Mouse (Mus musculus): ENCODE results near the gene Glb1.

Glb1 gene

DNA sequence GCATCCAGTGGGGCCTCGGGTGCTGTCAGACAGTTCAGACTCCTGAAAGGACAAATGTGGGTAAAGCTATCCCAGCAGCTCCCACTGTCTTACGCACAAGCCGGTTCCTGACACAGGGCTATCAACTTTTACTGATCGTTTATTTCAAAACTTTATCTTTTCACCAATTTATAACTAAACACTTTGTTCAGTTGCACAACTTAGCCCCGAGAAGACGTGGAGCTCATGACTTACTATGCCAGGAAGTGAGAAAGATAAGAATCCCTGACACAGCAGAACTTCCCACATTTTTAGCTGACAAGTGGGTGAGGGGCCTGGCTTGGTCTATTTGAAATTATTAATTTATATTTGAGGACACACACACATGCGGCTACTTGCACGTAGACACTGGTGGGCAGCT lies 6.2 kb upstream of the Glb1 start:
- DNase-seq (ENCODE audit: low read depth, low spot score): no peak

- no peak for DNase-seq (ENCODE audit: low read depth, low spot score)
These were observed 5.6 kb upstream of the Glb1 start for GRCm38 (mm10) chr9:114395258-114395657.

GRCm38 (mm10) chr9:114399680-114400079 lies 1.2 kb upstream of the Glb1 start:
- DNase-seq (ENCODE audit: low read depth, low spot score): no peak

DNA sequence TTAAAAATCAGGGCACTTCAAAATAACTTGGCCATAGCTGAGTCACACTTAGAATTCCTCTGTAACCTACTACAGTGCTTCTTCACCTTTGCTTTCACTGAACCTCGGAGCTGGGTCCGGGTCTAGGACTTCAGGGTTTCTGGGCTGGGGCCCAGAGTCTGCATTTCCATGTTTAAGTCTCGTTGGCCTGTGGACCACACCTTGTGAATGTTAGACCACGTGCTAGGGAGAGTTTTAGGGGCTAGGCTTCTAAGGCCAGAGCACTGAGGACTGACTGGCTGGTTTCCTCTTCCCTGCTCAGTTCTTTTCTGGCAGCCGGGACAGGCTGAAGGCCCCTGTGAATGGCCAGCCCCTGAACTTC lies 308 bp upstream of the Glb1 start:
- DNase-seq (ENCODE audit: low read depth, low spot score): no peak

GRCm38 (mm10) chr9:114401685-114402080 lies 807 bp downstream of the Glb1 start:
- DNase-seq (ENCODE audit: low read depth, low spot score): peak; percentile 62

DNA sequence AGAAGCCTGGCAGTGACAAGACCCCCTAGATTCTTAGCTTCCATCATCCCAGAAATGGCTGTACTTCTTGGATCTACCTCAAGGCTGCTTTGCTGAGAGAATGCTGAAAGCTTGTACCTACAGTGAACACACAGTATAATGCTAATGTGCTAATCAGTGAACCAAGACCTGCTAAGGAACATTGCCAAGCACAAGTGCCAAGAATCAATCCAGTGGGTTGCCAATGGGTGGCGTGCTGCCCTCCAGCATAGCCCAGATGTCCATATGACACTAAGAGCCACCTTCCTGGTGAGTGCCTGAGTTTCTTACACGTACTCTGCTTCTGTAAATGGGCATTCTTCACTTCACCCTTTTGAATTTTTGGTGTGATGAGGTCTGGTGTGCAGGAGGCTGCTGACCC lies 6.8 kb downstream of the Glb1 start:
- DNase-seq (ENCODE audit: low read depth, low spot score): no peak

- DNase-seq (ENCODE audit: low read depth, low spot score): no peak
These were observed 9.5 kb downstream of the Glb1 start for GRCm38 (mm10) chr9:114410313-114410862.

DNA sequence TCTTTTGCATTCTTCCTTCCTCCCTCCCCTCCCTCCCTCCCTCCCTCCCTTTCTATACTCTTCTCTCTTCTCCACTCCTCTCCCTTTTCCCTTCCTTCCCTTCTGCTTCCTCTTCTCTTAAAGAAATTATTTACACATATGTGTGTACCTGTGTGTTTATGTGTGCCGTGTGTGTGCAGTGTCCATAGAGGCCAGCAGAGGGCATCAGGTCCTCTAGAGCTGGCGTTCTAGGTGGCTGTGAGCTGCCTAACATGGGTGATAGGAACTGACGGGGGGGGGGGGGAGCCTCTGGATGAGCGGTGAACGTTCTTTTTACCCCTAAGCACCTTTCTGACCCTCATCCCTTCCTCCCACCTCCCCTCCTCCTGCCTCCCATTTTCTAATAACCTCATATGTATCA lies 10.4 kb downstream of the Glb1 start:
- DNase-seq (ENCODE audit: low read depth, low spot score): no peak

DNA sequence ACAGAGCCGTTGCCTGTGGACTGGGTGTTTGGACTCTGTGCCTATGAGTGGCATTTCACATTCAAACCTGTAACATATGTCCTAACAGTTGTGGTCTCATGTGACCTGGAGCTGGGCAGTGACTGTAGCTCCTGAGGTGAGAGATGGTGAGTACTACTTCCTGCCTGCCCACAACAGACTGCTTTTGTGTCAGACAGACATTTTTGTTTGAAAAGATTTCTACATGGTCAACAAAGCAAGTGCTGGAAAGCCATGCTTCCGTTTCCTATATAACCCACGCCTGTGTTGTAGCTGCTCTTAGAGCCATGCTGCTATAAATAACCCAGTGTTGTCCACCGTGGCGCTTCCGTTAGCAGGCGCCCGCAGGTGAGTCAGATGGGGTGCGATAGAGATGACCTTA lies 11.5 kb downstream of the Glb1 start:
- no peak for DNase-seq (ENCODE audit: low read depth, low spot score)

DNA sequence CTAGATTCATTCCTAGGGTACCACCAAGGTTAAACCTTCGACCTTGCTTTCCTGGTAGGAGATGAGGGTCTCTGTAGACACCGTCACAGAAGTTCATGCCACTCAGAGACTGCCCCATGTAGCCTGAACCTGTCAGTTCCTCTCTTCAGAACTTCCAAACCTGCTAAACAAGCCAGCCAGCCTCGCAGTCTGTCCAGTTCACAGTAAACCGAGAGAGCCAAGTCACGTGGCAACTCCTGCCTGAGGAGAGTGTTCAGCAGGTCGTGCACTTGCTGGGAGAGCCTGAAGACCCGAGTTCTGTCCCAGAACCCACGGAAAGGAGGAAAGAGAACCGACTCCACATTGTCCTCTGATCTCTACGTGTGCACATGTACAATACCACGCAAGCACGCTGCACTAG lies 13.0 kb downstream of the Glb1 start:
- no peak for DNase-seq (ENCODE audit: low read depth, low spot score)

GRCm38 (mm10) chr9:114415701-114416100 lies 14.8 kb downstream of the Glb1 start:
- peak; percentile 74 for DNase-seq (ENCODE audit: low read depth, low spot score)

- no peak for DNase-seq (ENCODE audit: low read depth, low spot score)
These were observed 16.0 kb downstream of the Glb1 start for GRCm38 (mm10) chr9:114416646-114417517.

DNA sequence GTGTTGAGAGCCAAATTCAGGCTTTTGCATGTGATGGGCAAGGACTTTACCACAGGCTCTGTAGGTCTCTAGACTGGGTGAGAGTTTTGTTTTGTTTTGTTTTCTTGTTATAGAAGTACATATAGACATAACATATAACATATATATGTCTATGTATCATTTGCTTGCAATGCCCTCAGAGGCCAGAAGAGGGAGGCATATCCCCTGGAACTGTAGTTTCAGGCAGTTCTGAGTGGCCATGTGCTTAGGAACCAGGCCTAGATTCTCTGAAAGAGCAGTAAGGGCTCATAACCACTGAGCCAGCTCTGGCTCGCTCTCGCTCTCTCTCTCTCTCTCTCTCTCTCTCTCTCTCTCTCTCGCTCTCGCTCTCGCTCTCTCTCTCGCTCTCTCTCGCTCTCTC lies 17.3 kb downstream of the Glb1 start:
- DNase-seq (ENCODE audit: low read depth, low spot score): peak; percentile 54

DNA sequence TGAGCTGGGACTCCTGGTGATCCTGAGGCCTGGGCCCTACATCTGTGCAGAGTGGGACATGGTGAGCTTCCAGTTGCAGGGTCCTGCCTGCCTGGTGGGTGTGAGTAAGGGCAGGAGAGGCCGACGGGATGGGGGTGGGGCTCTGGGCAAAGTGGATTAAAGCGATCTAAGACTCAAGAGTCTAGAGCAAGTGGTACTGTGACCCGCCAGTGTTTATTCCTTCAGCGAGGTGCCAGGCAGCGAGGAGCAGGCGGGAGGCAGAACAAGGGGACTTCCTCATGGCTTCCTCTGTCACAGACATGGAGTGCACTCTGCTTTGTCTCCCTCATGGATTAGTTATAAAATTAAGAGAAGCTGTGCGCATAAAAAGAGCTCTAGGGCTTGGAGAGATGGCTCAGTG lies 19.6 kb downstream of the Glb1 start:
- DNase-seq (ENCODE audit: low read depth, low spot score): no peak

DNA sequence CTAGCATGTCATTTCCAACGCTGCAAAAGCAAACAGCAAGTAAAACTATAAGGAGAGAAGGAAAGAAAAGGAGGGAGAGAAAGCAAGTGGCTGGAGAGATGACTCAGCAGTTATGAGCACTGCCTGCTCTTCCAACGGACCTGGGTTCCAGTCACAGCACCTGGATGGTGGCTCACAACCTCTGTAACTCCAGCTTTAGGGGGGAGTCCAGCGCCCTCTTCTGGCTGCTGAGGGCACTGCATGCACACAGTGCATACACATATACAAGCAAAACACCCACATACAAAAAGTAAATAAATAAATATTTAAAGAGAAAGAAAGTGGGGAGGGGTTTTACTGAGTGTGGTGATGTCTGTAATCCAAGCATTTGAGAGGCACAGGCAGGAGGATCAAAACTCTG lies 20.2 kb downstream of the Glb1 start:
- no peak for DNase-seq (ENCODE audit: low read depth, low spot score)

GRCm38 (mm10) chr9:114421797-114422196 lies 20.9 kb downstream of the Glb1 start:
- DNase-seq (ENCODE audit: low read depth, low spot score): no peak

DNA sequence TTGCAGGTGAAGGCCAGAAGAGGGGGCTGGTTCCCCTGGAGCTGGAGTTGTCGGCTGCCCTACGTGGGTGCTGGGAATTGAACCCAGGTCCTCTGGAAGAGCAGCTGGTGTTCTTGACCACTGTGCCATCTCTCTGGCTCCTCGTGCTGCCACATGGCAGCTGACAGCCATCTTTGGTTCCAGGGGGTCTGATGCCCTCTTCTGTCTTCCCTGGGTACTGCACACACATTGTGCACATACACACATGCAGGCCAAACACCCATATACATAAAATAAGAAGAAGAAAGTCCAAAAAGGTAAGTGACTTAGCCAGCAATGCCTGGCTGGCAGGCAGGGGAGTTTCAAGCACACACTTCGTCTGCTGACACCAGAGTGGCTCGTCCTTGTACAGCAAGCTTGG lies 24.7 kb downstream of the Glb1 start:
- DNase-seq (ENCODE audit: low read depth, low spot score): no peak

DNA sequence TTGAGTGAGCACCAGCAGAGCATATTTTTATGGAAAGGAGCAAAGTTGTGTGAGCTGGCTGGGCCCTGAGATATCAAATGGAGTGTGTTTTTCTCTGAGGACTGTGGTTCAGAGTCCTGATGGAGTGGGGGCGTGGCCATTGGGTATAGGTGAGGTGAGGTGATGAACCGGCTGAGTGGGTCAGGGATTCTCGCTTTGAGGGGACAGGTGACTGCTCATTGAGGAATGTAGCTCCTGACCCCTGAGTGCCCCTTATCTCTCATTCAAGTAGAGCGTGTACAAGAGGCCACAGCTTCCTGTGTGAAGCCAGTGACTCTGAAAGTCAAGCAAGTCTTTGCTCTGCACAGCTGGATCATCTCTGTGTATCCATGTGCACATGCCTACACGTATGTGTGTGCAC lies 25.3 kb downstream of the Glb1 start:
- no peak for DNase-seq (ENCODE audit: low read depth, low spot score)

- DNase-seq (ENCODE audit: low read depth, low spot score): no peak
These were observed 26.5 kb downstream of the Glb1 start for GRCm38 (mm10) chr9:114427425-114427824.

DNA sequence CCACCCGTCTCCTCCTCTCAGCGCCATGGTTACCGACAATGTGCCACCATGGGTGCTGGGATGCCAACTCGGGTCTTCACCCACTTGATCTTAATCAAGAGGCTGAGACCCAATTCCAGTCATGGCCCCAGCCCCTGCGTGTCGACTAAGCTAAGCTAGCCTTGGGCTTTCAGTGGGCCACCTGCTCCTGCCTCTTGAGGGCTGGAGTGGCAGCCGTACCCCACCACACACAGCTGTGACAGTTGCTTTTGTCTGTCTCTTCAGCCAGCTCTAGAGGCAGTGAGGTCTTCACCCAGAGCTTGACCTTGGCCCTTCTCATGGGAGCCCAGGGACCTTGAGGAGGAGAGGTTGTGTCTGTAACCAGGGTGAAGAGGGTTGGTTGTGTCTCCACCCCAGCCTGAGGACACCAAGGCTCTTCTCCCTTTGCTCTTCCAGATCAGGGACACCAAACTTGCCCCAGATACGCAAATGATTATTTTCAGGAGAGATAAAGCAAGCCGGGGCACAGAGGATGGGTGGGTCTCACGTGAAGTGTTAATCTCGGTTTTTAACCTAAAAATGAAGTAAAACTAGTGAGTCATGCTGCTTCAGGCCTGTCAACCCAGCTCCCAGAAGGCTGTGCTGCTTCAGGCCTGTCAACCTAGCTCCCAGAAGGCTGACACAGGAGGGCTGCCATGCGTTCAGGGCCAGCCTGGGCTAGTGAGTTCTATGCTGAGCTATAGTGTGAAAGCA lies 27.4 kb downstream of the Glb1 start:
- no peak for DNase-seq (ENCODE audit: low read depth, low spot score)

DNA sequence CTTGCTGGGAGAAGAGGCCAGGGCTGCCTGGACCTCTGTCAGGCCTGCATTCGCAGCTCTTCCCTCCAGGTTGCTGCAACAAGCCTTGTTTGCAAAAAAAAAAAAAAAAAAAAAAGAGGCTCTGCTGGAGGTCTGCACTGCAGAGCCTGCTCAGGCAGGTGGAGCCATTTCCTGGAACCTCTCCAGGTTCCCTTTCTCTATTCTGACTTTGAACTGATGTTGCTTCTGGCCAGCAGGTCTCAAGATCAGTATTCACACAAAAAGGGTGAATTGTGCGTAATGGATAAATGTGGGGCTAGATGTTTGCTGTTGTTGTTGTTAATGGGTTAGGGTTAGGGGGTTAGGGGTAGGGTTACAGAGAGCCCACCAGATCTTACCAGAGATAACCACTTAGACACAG lies 34.8 kb downstream of the Glb1 start:
- no peak for DNase-seq (ENCODE audit: low read depth, low spot score)

GRCm38 (mm10) chr9:114440548-114440947 lies 39.7 kb downstream of the Glb1 start:
- no peak for DNase-seq (ENCODE audit: low read depth, low spot score)

- no peak for DNase-seq (ENCODE audit: low read depth, low spot score)
These were observed 41.3 kb downstream of the Glb1 start for GRCm38 (mm10) chr9:114442225-114442624.
